Mouse (Mus musculus): ENCODE measurements at regions not wholly inside any gene's neighbourhood (a gene's known extent, or its start where the extent isn't known, plus 50 kb on each side); places are given as distances from the start of the nearest gene placed in this dataset.
A peak's percentile ranks its signal among the peaks of the same experiment; 100 is the strongest.

DNA sequence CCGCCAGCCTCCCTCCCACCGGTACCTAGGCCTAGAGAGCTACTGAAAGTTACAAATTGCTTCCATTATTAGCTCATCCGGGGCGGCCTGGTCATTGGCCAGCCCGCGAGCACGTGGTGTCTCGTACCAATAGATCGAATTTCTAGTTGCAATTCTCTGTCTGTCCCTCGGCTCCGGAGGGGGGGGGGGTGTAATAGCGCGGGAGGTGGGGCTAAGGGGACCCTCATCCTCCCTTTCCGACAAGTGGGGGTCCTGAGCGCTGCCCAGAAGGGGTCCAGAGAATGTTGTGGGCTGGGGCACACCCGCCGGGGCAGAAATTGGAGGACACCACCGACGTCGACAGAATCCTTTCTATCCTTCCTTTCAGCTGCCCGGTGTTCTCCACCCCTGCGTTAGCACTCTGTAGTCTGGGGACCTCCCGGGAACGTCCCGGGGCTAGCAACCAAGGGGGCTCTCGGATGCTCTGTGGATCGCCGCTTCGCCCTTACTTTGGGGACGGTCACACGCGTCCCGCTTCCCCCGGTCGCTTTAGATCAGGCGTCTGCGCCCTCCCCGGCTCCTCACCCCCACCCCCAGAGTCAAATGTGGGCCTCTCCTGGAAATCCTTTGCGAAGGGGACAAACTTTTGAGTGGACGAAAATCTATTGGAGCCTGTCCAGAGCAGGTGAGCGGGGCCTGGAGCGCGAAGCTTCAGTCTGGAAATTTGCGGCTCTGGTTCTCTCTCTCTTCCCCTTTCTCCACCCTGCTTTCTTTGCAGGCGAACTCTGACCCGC lies 64.6 kb downstream of the Smug1 start:
- DNase-seq (ENCODE audit: low spot score in 2 of 2), result no peak

DNA sequence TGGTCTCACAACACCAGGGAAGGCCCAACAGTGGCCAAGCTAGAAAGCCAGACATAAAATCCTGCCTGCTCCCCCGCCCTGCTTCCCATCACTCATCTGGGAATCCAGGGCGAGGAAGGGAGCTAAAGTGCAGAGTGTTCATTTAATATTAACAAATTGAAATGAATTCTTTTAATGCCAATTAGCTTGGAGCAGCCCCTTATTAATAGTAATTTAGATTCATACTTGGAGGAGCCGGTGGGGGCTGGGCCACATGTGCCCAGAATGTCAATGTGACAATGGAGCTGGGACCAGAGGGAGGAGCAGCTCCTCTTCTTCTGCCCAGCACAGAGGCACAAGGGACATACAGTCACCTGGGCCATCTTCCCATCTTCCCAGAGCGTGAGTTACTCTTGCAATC lies 66.8 kb downstream of the Smug1 start:
- DNase-seq (ENCODE audit: low spot score in 2 of 2), result no peak

- no peak for DNase-seq (ENCODE audit: low spot score in 2 of 2)
These were observed 72.4 kb downstream of the Smug1 start for GRCm38 (mm10) chr15:103094457-103094856.

DNA sequence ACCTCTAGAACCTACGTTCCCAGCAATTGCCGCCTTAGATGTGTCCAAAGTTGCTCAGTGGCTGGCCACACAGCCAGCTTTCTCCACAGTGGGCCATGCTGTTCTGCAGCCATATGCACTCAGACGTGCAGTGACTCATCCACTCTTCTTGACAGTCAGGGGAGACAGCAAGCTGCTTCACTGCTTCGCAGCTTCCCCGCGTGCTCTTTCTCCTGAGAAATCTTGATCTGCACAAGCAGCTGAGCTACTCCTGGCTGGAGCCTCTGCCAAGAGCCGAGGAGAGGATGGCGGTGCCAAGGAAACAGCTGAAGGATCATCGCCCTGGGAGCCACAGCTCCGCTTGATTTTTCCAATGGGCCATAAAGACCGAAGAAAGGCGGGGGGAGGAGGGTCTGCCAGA lies 73.2 kb downstream of the Smug1 start:
- DNase-seq (ENCODE audit: low spot score in 2 of 2), result peak; percentile 73 to 79

DNA sequence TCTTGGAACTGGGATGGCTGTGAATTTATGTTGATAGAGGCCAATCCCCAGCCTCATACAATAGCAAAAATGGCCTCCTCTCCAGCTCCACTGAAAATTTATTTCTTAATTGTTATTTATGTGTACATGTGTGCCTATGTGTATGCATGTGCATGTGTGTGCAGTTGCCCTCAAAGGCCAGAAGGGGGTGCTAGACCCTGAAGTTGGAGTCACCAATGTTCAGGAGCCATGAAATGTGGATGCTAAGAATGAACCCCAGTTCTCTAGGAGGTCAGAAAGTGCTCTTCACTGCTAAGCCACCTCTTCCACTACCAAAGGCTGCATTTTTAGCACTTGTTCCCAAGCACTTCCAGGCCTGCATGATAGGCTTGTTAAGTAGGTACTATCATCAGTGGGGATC lies 73.8 kb downstream of the Hoxc4 start:
- DNase-seq (ENCODE audit: low spot score in 2 of 2), result no peak

DNA sequence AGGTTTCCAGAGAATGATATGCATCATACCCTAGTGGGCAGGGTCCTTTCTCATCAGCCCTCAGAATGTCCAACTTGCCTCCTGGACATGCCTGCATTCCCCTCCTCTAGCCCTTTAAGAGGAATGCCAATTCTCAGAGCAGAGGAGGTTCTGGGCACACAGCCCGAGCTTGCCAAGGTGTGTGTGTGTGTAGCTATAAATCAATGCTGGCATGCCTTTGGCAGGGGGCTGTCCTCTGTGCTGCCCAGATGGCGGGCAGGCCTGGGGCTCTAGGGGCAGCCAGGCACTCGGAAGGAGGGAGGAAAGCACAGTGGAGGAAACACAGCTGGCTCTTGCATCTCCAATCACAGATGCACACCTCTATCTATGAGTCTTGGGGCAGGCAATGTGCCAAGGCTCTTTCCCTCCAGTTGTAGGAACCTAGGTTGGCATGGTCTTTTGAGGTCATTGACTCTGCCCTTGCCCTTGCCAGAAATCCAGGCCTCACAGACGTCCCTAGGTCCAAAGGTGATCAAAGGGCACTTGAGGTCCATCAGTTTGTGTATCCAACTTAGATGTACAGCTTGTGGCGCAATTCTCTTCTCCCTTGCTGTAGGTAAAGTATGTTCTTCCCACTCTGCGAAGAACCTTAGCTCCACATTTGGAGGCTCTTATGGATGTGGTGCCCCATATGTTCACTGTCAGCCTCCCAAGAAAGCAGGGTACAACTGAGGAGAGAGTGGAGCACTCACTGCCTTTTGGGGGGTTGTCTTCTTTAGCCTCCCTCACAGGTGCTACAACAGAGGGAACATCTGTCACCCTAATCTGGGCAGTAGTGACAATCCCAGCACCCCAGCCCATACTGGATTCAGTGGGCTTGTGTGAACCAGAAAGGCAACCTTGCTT lies 71.8 kb downstream of the Hoxc4 start:
- no peak for DNase-seq (ENCODE audit: low spot score in 2 of 2)

DNA sequence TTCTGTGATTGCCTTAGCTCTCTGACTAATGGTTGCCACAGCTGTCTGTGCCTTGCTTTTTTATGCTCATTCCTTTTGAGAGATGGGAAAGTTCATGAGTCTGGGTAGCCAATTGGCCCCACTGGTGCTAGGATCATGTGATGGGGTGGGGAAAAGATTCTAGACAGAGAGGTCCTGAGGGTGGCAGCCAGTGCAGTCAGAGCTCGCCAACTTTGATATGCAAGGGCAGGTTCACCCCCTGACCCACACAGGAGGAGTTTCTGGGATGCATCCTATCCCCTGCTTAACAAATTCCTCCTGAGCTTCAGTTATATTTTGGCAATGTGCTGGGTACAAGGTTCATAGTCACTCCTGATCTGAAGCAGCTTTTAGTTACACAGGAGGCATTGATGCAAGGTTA lies 71.1 kb downstream of the Hoxc4 start:
- DNase-seq (ENCODE audit: low spot score in 2 of 2), result no peak

GRCm38 (mm10) chr15:103089440-103089839 lies 70.7 kb downstream of the Hoxc4 start:
- DNase-seq (ENCODE audit: low spot score in 2 of 2), result no peak

DNA sequence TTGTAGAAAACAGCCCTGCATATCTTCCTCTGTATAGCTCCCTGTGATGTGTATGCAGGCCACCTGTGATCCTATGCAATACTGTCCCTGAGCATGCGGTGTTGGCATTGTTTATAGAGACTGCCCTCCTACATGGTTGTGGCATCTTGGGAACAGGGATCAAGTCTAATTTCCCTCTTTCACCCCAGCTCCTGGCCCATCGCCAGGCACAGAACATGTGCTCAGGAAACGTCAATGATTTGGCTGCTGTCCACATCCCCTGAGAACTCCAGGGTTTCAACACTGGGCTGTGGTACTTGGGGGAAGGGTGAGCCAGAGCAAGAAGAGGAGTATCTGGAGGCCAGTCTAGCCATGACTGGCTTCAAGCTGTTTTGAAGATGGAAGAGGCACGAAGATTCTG lies 68.5 kb downstream of the Hoxc4 start:
- DNase-seq (ENCODE audit: low spot score in 2 of 2), result no peak

DNA sequence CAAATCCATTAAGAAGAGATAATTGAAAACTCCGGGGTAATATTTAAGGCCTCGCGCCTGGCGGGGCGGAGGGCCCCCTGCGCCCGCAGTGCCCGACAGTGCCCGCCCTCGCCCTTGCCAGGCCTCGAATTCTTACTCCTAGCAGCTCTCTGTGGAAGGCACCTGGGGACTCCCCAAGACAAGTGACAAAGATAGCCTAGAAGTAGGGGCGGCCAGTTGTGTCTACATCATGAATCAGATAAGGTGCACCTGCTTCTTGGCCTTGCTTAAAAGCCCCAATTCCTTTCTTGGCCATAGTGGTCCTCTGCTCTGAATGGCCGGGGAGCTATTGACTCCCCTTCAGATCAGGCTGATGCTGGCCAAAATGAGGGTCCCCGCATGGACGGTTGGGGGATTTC lies 67.9 kb downstream of the Hoxc4 start:
- no peak for DNase-seq (ENCODE audit: low spot score in 2 of 2)

All from right cerebral cortex, postnatal 36 days (tissue).